Mouse (Mus musculus) testis, adult 2 months (tissue): ENCODE data around the gene Ssc5d. TPM values are rescaled to one million over a fixed set of nuclear protein-coding genes. Genes with fewer than 3 reads are reported as not detected.
A peak's percentile ranks its signal among the peaks of the same experiment; 100 is the strongest.
"Not testable (repeated sequence)": the region's sequence is repeated elsewhere in the genome, so short reads cannot be mapped to it uniquely, and the experiment has no call there.

Experiments
- H3K27ac ChIP-seq: fragments of 200-500 bp; 2 replicates; pipeline ENCODE4 v1.5.1; 2012; ENCODE audit warnings: low read depth, low read length; ENCODE audit not compliant: control insufficient read depth, insufficient read depth
- H3K27me3 ChIP-seq: fragments of 200-500 bp; 2 replicates; pipeline ENCODE4 v1.6.1; 2012; ENCODE audit warnings: mild to moderate bottlenecking, low read length, moderate library complexity; ENCODE audit not compliant: control insufficient read depth, insufficient read depth
- H3K36me3 ChIP-seq: fragments of 200-500 bp; 2 replicates; pipeline ENCODE4 v1.6.1; 2012; ENCODE audit warnings: mild to moderate bottlenecking, low read length; ENCODE audit not compliant: control insufficient read depth, insufficient read depth
- H3K4me1 ChIP-seq: fragments of 200-500 bp; 2 replicates; pipeline ENCODE4 v1.6.1; 2012; ENCODE audit warnings: low read length; ENCODE audit not compliant: control insufficient read depth, insufficient read depth
- H3K4me3 ChIP-seq: fragments of 200-500 bp; 2 replicates; pipeline ENCODE4 v1.5.1; 2012; ENCODE audit warnings: low read depth, mild to moderate bottlenecking, low read length, moderate library complexity, mixed read lengths; ENCODE audit not compliant: control insufficient read depth
- CTCF ChIP-seq: fragments of 200-500 bp; IDR thresholded peaks from 2 replicates; pipeline ENCODE4 v1.5.1; 2012; ENCODE audit warnings: low read depth, mild to moderate bottlenecking, inconsistent platforms, low read length, moderate library complexity; ENCODE audit not compliant: control insufficient read depth, insufficient read depth, insufficient replicate concordance
- POLR2A ChIP-seq: fragments of 200-500 bp; IDR thresholded peaks from 2 replicates; pipeline ENCODE4 v1.6.1; 2012; ENCODE audit warnings: low read depth, mild to moderate bottlenecking, inconsistent platforms, low read length, moderate library complexity; ENCODE audit not compliant: control insufficient read depth
- polyA plus RNA-seq: library from polyadenylated mRNA; depleted of rRNA; stranded (reverse); fragments of >200 nt; gene quantifications from 2 replicates; pipeline ENCODE4 v1.2.3, GENCODE M21; 2012; rRNA removed

Ssc5d gene
- polyA plus RNA-seq, result 0.94 and 1.9 TPM in 2 replicates

- TF ChIP-seq CTCF (no peak), POLR2A (no peak)
- no peaks in the 10 kb centered on the region for H3K27me3 ChIP-seq
- peak within 1 kb of the TSS; percentile 29; the same call in 1 of the 2 replicates for H3K27ac ChIP-seq
- H3K4me1 ChIP-seq, result peaks cover 36% of the 10 kb centered on the region
- H3K36me3 ChIP-seq, result no peaks in the 10 kb centered on the region
- no peak within 1 kb of the TSS for H3K4me3 ChIP-seq
Observed at GRCm38 (mm10) chr7:4925441-4926381, at the start of gene Ssc5d. TSS of gene Ssc5d (plus strand) at chr7:4925785.

GRCm38 (mm10) chr7:4876753-4877221, 48.8 kb upstream of the Ssc5d start, which contains the start of gene Isoc2a:
TSS of gene Isoc2a (plus strand) at chr7:4877153.
- H3K4me3 ChIP-seq, result peak within 1 kb of the TSS; percentile 83
- H3K27me3 ChIP-seq, result no peaks in the 10 kb centered on the region
- TF ChIP-seq CTCF, result no peak
- peak; percentile 97 for TF ChIP-seq POLR2A
- peaks cover 23% of the 10 kb centered on the region for H3K4me1 ChIP-seq
- no peaks in the 10 kb centered on the region for H3K36me3 ChIP-seq
- H3K27ac ChIP-seq, result peak within 1 kb of the TSS; percentile 75

GRCm38 (mm10) chr7:4877226-4877625, 48.4 kb upstream of the Ssc5d start:
- TF ChIP-seq POLR2A (no peak), CTCF (no peak)
- peak overlapping the region; percentile 75 for H3K27ac ChIP-seq

GRCm38 (mm10) chr7:4878186-4878585, 47.4 kb upstream of the Ssc5d start:
- Histone ChIP-seq H3K4me1 (peaks cover 23% of the 10 kb centered on the region), H3K27ac (no peak overlapping the region), H3K36me3 (no peaks in the 10 kb centered on the region), H3K4me3 (no peak overlapping the region), H3K27me3 (no peaks in the 10 kb centered on the region)
- TF ChIP-seq POLR2A (no peak), CTCF (no peak)

More at GRCm38 (mm10) chr7:4877226-4877625, 48.4 kb upstream of the Ssc5d start:
- H3K27me3 ChIP-seq, result no peaks in the 10 kb centered on the region
- peaks cover 23% of the 10 kb centered on the region for H3K4me1 ChIP-seq
- peak overlapping the region; percentile 83 for H3K4me3 ChIP-seq
- H3K36me3 ChIP-seq, result no peaks in the 10 kb centered on the region

- not testable (repeated sequence) for H3K36me3 ChIP-seq, H3K27me3 ChIP-seq, H3K27ac ChIP-seq, H3K4me3 ChIP-seq
- H3K4me1 ChIP-seq, result peaks cover 23% of the 10 kb centered on the region
Observed at GRCm38 (mm10) chr7:4879036-4879435, 46.5 kb upstream of the Ssc5d start.

GRCm38 (mm10) chr7:4886680-4887079, 38.9 kb upstream of the Ssc5d start:
- TF ChIP-seq POLR2A (no peak), CTCF (no peak)
- H3K36me3 ChIP-seq, result no peaks in the 10 kb centered on the region
- H3K4me3 ChIP-seq, result no peak overlapping the region
- H3K27me3 ChIP-seq, result no peaks in the 10 kb centered on the region
- H3K27ac ChIP-seq, result no peak overlapping the region
- H3K4me1 ChIP-seq, result no peaks in the 10 kb centered on the region

- peaks cover 11% of the 10 kb centered on the region for H3K4me1 ChIP-seq
- TF ChIP-seq CTCF (no peak), POLR2A (no peak)
- no peaks in the 10 kb centered on the region for H3K36me3 ChIP-seq
- no peak overlapping the region for H3K27ac ChIP-seq
- H3K4me3 ChIP-seq, result no peak overlapping the region
- no peaks in the 10 kb centered on the region for H3K27me3 ChIP-seq
Observed at GRCm38 (mm10) chr7:4895186-4895585, 30.4 kb upstream of the Ssc5d start.
